Mouse (Mus musculus) layer of hippocampus, adult 2 months (tissue): ENCODE results near the gene Ccdc50. TPM values are rescaled to one million over a fixed set of nuclear protein-coding genes. Genes with fewer than 3 reads are reported as not detected.

Experiments
- DNase-seq, 2 experiments: peaks; one replicate each; pipeline ENCODE4 v3.0.0; 2022; ENCODE audit warnings: low spot score in 2 of 2
- H3K27ac ChIP-seq: fragments of 200-600 bp; 2 replicates; pipeline ENCODE4 v1.8.1; 2022
- H3K4me3 ChIP-seq: fragments of 200-600 bp; 2 replicates; pipeline ENCODE4 v1.8.1; 2022; ENCODE audit warnings: mild to moderate bottlenecking
- CTCF ChIP-seq: fragments of 200-600 bp; conservative IDR thresholded peaks from 2 replicates; pipeline ENCODE4 v1.8.1; 2022; ENCODE audit warnings: antibody characterized with exemption, mild to moderate bottlenecking, moderate library complexity
- total RNA-seq, 2 experiments: library from RNA; stranded (reverse); gene quantifications; 2 replicates each; pipeline ENCODE4 v1.2.3; 2021

Ccdc50 gene
- total RNA-seq, 2 experiments from 2014 or later = 49.0 TPM

GRCm38 (mm10) chr16:27483834-27484233 lies 95.2 kb downstream of the Ccdc50 start:
- Histone ChIP-seq H3K27ac (no peak overlapping the region), H3K4me3 (no peak overlapping the region)
- no peak for DNase-seq
- TF ChIP-seq CTCF = no peak

Other genes with a start within 250 kb of the Ccdc50 start
- gene Ostn, start 81.4 kb upstream of the Ccdc50 start, total RNA-seq = not detected
- gene Uts2b, start 18.6 kb upstream of the Ccdc50 start, total RNA-seq = not detected